14 mouse cellular contexts compared by ENCODE assay signal in genomic region chr13:57089381-57090075, GRCm38 (mm10).
DNase-seq lines count a peak whose midpoint lies in the region; ATAC-seq and TF ChIP-seq lines count a peak whose summit lies in the region.
"Had no signal": no experiment of that assay in that cellular context is flagged by ENCODE, and none has a peak within 500 bp of the region (broad histone marks: within the 10 kb centered on the region; RNA-seq: fewer than 3 reads in every experiment).

No protein-coding gene starts in this region.

- H3K27ac ChIP-seq in heart, embryonic 10.5 days: no peak overlapping the region
- no peak overlapping the region for H3K27ac ChIP-seq in midbrain, embryonic 15.5 days
- H3K27ac ChIP-seq: hindbrain, embryonic 12.5 days; limb, embryonic 13.5 days; neural tube, embryonic 12.5 days had no signal

- DNase-seq in heart, embryonic 10.5 days (ENCODE audit: low spot score): peak; percentile 46
- no peak for DNase-seq in heart, adult 11 months
- peak; percentile 85 for DNase-seq in brain, adult 2 months (ENCODE audit: low read depth, low spot score)
- DNase-seq in cerebellum, adult 9-10 months: peak; percentile 50
- DNase-seq in left cerebral cortex, postnatal 36 days (ENCODE audit: low spot score in 2 of 2): peak; percentile 43 to 52
- no peak for DNase-seq in lung, adult 2 months
- DNase-seq: gastrocnemius, postnatal 10 days; kidney, postnatal 14 days had no signal

- H3K9me3 ChIP-seq in heart, embryonic 10.5 days: no peaks in the 10 kb centered on the region
- H3K9me3 ChIP-seq in midbrain, embryonic 15.5 days: no peaks in the 10 kb centered on the region
- H3K9me3 ChIP-seq: hindbrain, embryonic 12.5 days; limb, embryonic 13.5 days; neural tube, embryonic 12.5 days had no signal

- 74% methylated on average over 13 of the region's 13 CpGs for WGBS in heart, embryonic 10.5 days
- 77% methylated on average over 13 of the region's 13 CpGs for WGBS in lung, adult 2 months
- 86% methylated on average over 13 of the region's 13 CpGs for WGBS in midbrain, embryonic 15.5 days

- H3K9ac ChIP-seq in midbrain, embryonic 15.5 days: no peak overlapping the region
- H3K9ac ChIP-seq: hindbrain, embryonic 12.5 days; limb, embryonic 13.5 days; neural tube, embryonic 12.5 days had no signal

- intact Hi-C loops in left cerebral cortex, postnatal 36 days (cut with DNase I): no loop called here

- H3K27me3 ChIP-seq in heart, embryonic 10.5 days (ENCODE audit: insufficient read depth, poor library complexity, severe bottlenecking): no peaks in the 10 kb centered on the region
- H3K27me3 ChIP-seq in midbrain, embryonic 15.5 days (replicated peaks): no peaks in the 10 kb centered on the region
- H3K27me3 ChIP-seq: CH12.LX; hindbrain, embryonic 12.5 days; limb, embryonic 13.5 days; neural tube, embryonic 12.5 days had no signal

- no peak for ATAC-seq in midbrain, embryonic 15.5 days (replicated peaks)
- ATAC-seq: intestine, embryonic 16.5 days had no signal

- no peak overlapping the region for H3K4me2 ChIP-seq in midbrain, embryonic 15.5 days
- H3K4me2 ChIP-seq: hindbrain, embryonic 12.5 days; limb, embryonic 13.5 days; neural tube, embryonic 12.5 days had no signal

- no peaks in the 10 kb centered on the region for H3K36me3 ChIP-seq in heart, embryonic 10.5 days
- H3K36me3 ChIP-seq in midbrain, embryonic 15.5 days (replicated peaks): no peaks in the 10 kb centered on the region
- H3K36me3 ChIP-seq: hindbrain, embryonic 12.5 days; limb, embryonic 13.5 days; neural tube, embryonic 12.5 days had no signal

- H3K4me1 ChIP-seq in heart, embryonic 10.5 days: no peaks in the 10 kb centered on the region
- H3K4me1 ChIP-seq in lung, adult 2 months (ENCODE audit: control insufficient read depth, insufficient read depth, low read length): no peaks in the 10 kb centered on the region
- H3K4me1 ChIP-seq in midbrain, embryonic 15.5 days: no peaks in the 10 kb centered on the region
- H3K4me1 ChIP-seq: hindbrain, embryonic 12.5 days; limb, embryonic 13.5 days; neural tube, embryonic 12.5 days had no signal

- no peak overlapping the region for H3K4me3 ChIP-seq in heart, embryonic 10.5 days
- H3K4me3 ChIP-seq in lung, adult 2 months (replicated peaks; ENCODE audit: extremely low read depth, low read depth, low read length): no peak overlapping the region
- no peak overlapping the region for H3K4me3 ChIP-seq in midbrain, embryonic 15.5 days
- H3K4me3 ChIP-seq: hindbrain, embryonic 12.5 days; limb, embryonic 13.5 days; neural tube, embryonic 12.5 days had no signal

- no peak for TF ChIP-seq CTCF in lung, adult 2 months (IDR thresholded peaks at IDR 0.05; ENCODE audit: insufficient read depth, low read length)

- TF ChIP-seq POLR2A in lung, adult 2 months (IDR thresholded peaks at IDR 0.05; ENCODE audit: borderline replicate concordance, extremely low read depth, low read depth, low read length): no peak

Comparison
In these comparisons a context has a peak if more than half of its experiments do, and no peak if none do; other contexts are left out.
1. DNase-seq: peak in heart, embryonic 10.5 days (single experiment), brain, adult 2 months (single experiment), cerebellum, adult 9-10 months (single experiment) and left cerebral cortex, postnatal 36 days (2 of 2); none in heart, adult 11 months (single experiment) and lung, adult 2 months (single experiment).